Mouse (Mus musculus) hindbrain, embryonic 10.5 days (tissue): ENCODE results near the gene Ado. TPM values are rescaled to one million over a fixed set of nuclear protein-coding genes. Genes with fewer than 3 reads are reported as not detected.

ENCODE experiments used
- DNase-seq: peaks from one replicate; pipeline ENCODE4 v3.0.0-alpha.2; 2017; ENCODE audit warnings: low spot score
- H3K27ac ChIP-seq: fragments of 300-500 bp; sonication (generic); 2 replicates; pipeline ENCODE4 v1.5.1; 2016; ENCODE audit warnings: mild to moderate bottlenecking, moderate library complexity
- H3K27me3 ChIP-seq: fragments of 300-500 bp; sonication (generic); 2 replicates; pipeline ENCODE4 v1.6.1; 2016; ENCODE audit warnings: mild to moderate bottlenecking; ENCODE audit not compliant: poor library complexity, insufficient read depth, severe bottlenecking
- H3K36me3 ChIP-seq: fragments of 300-500 bp; sonication (generic); 2 replicates; pipeline ENCODE4 v1.6.1; 2016; ENCODE audit warnings: mild to moderate bottlenecking, moderate library complexity
- H3K4me1 ChIP-seq: fragments of 300-500 bp; sonication (generic); replicated peaks from 2 replicates; pipeline ENCODE4 v1.6.1; 2016; ENCODE audit warnings: mild to moderate bottlenecking
- H3K4me3 ChIP-seq: fragments of 300-500 bp; sonication (generic); 2 replicates; pipeline ENCODE4 v1.5.1; 2016; ENCODE audit warnings: mild to moderate bottlenecking, moderate library complexity
- H3K9me3 ChIP-seq: fragments of 300-500 bp; sonication (generic); 2 replicates; pipeline ENCODE4 v1.6.1; 2016; ENCODE audit warnings: mild to moderate bottlenecking, moderate library complexity
- WGBS: fragments of 180-500 bp; shearing (Covaris S2); methylation state at CpG from one replicate; pipeline ENCODE4 v1.1.7; 2016; 5-methylcytosine and 5-hydroxymethylcytosine counted together
- polyA plus RNA-seq: library from polyadenylated mRNA; unstranded; fragments of >200 nt; fragmentation: Nextera tagmentation; extraction: Ambion mirVana; gene quantifications from 2 replicates; pipeline ENCODE4 v1.2.1, GENCODE M21; 2016

Ado gene
- polyA plus RNA-seq, 1 experiment from 2014 or later = 69.4 TPM

GRCm38 (mm10) chr10:67526435-67526834 is 22.3 kb downstream of the Ado start:
- Histone ChIP-seq H3K4me1 (0 out of 2 replicates have a peak, but pooled peaks cover 4% of the 10 kb centered on the region), H3K27me3 (peaks cover 24% of the 10 kb centered on the region), H3K27ac (no peak overlapping the region), H3K36me3 (no peaks in the 10 kb centered on the region), H3K4me3 (no peak overlapping the region), H3K9me3 (no peaks in the 10 kb centered on the region)
- no peak for DNase-seq
- WGBS = 66% methylated on average over 9 of the region's 9 CpGs

GRCm38 (mm10) chr10:67524694-67525093 is 24.1 kb downstream of the Ado start:
- no peaks in the 10 kb centered on the region for H3K36me3 ChIP-seq
- H3K27me3 ChIP-seq = 0 out of 2 replicates have a peak, but pooled peaks cover 9% of the 10 kb centered on the region
- H3K9me3 ChIP-seq = no peaks in the 10 kb centered on the region
- H3K4me1 ChIP-seq = 0 out of 2 replicates have a peak, but pooled peaks cover 4% of the 10 kb centered on the region
- DNase-seq = no peak
- no peak overlapping the region for H3K27ac ChIP-seq
- 84% methylated on average over 7 of the region's 7 CpGs for WGBS
- no peak overlapping the region for H3K4me3 ChIP-seq

- DNase-seq = no peak
- Histone ChIP-seq H3K9me3 (no peaks in the 10 kb centered on the region), H3K27me3 (0 out of 2 replicates have a peak, but pooled peaks cover 9% of the 10 kb centered on the region), H3K4me1 (0 out of 2 replicates have a peak, but pooled peaks cover 4% of the 10 kb centered on the region), H3K27ac (no peak overlapping the region), H3K36me3 (no peaks in the 10 kb centered on the region), H3K4me3 (no peak overlapping the region)
- WGBS = 82% methylated on average over 3 of the region's 3 CpGs
Measured at GRCm38 (mm10) chr10:67524130-67524529, 24.6 kb downstream of the Ado start.

- no peaks in the 10 kb centered on the region for H3K36me3 ChIP-seq
- H3K9me3 ChIP-seq = no peaks in the 10 kb centered on the region
- H3K4me3 ChIP-seq = no peak overlapping the region
- no peaks in the 10 kb centered on the region for H3K4me1 ChIP-seq
- no peak overlapping the region for H3K27ac ChIP-seq
- H3K27me3 ChIP-seq = no peaks in the 10 kb centered on the region
- 93% methylated on average over 3 of the region's 3 CpGs for WGBS
- no peak for DNase-seq
Measured at GRCm38 (mm10) chr10:67518733-67519132, 30.0 kb downstream of the Ado start.

GRCm38 (mm10) chr10:67512871-67513270 is 35.9 kb downstream of the Ado start:
- Histone ChIP-seq H3K9me3 (no peaks in the 10 kb centered on the region), H3K36me3 (no peaks in the 10 kb centered on the region), H3K4me1 (peaks cover 11% of the 10 kb centered on the region; the same call in 1 of the 2 replicates), H3K4me3 (no peak overlapping the region), H3K27ac (no peak overlapping the region), H3K27me3 (no peaks in the 10 kb centered on the region)
- WGBS = 60% methylated on average over 7 of the region's 7 CpGs
- no peak for DNase-seq

GRCm38 (mm10) chr10:67512211-67512610 is 36.5 kb downstream of the Ado start:
- Histone ChIP-seq H3K27me3 (no peaks in the 10 kb centered on the region), H3K4me3 (no peak overlapping the region), H3K4me1 (peaks cover 11% of the 10 kb centered on the region; the same call in 1 of the 2 replicates), H3K27ac (no peak overlapping the region), H3K9me3 (no peaks in the 10 kb centered on the region), H3K36me3 (no peaks in the 10 kb centered on the region)
- WGBS = 73% methylated on average over 8 of the region's 8 CpGs
- no peak for DNase-seq

- no peaks in the 10 kb centered on the region for H3K36me3 ChIP-seq
- WGBS = 81% methylated on average over 3 of the region's 3 CpGs
- no peaks in the 10 kb centered on the region for H3K27me3 ChIP-seq
- H3K27ac ChIP-seq = no peak overlapping the region
- no peaks in the 10 kb centered on the region for H3K9me3 ChIP-seq
- no peak overlapping the region for H3K4me3 ChIP-seq
- H3K4me1 ChIP-seq = 0 out of 2 replicates have a peak, but pooled peaks cover 3% of the 10 kb centered on the region
- DNase-seq = no peak
Measured at GRCm38 (mm10) chr10:67505248-67505647, 43.5 kb downstream of the Ado start.

- Histone ChIP-seq H3K9me3 (no peaks in the 10 kb centered on the region), H3K27ac (no peak overlapping the region), H3K36me3 (no peaks in the 10 kb centered on the region), H3K27me3 (no peaks in the 10 kb centered on the region), H3K4me1 (0 out of 2 replicates have a peak, but pooled peaks cover 3% of the 10 kb centered on the region), H3K4me3 (no peak overlapping the region)
- DNase-seq = no peak
- WGBS = 64% methylated on average over 5 of the region's 5 CpGs
Measured at GRCm38 (mm10) chr10:67504046-67504445, 44.7 kb downstream of the Ado start.

- Histone ChIP-seq H3K4me1 (0 out of 2 replicates have a peak, but pooled peaks cover 3% of the 10 kb centered on the region), H3K9me3 (no peaks in the 10 kb centered on the region), H3K27me3 (no peaks in the 10 kb centered on the region), H3K36me3 (no peaks in the 10 kb centered on the region), H3K4me3 (no peak overlapping the region), H3K27ac (no peak overlapping the region)
- no peak for DNase-seq
- 75% methylated on average over 15 of the region's 15 CpGs for WGBS
Measured at GRCm38 (mm10) chr10:67503320-67503995, 45.3 kb downstream of the Ado start.

- H3K27ac ChIP-seq = no peak overlapping the region
- H3K9me3 ChIP-seq = no peaks in the 10 kb centered on the region
- DNase-seq = no peak
- no peaks in the 10 kb centered on the region for H3K27me3 ChIP-seq
- H3K4me1 ChIP-seq = no peaks in the 10 kb centered on the region
- 92% methylated on average over 9 of the region's 9 CpGs for WGBS
- no peaks in the 10 kb centered on the region for H3K36me3 ChIP-seq
- no peak overlapping the region for H3K4me3 ChIP-seq
Measured at GRCm38 (mm10) chr10:67497951-67498350, 50.8 kb downstream of the Ado start.

GRCm38 (mm10) chr10:67497144-67497892 is 51.4 kb downstream of the Ado start:
- Histone ChIP-seq H3K36me3 (no peaks in the 10 kb centered on the region), H3K27ac (no peak overlapping the region), H3K4me3 (no peak overlapping the region), H3K9me3 (no peaks in the 10 kb centered on the region), H3K4me1 (no peaks in the 10 kb centered on the region), H3K27me3 (no peaks in the 10 kb centered on the region)
- DNase-seq = no peak
- WGBS = 91% methylated on average over 15 of the region's 15 CpGs
